Mouse (Mus musculus) small intestine, adult 2 months (tissue): ENCODE data around the gene Slc24a4.

Experiments
- CTCF ChIP-seq: fragments of 200-500 bp; IDR thresholded peaks from 2 replicates; pipeline ENCODE4 v1.5.1; 2012; ENCODE audit warnings: low read depth, mild to moderate bottlenecking, control low read depth, inconsistent platforms, low read length, moderate library complexity, mixed read lengths; ENCODE audit not compliant: insufficient replicate concordance, insufficient read length; ENCODE audit errors: extremely low read depth
- POLR2A ChIP-seq: fragments of 200-500 bp; IDR thresholded peaks from 2 replicates; pipeline ENCODE4 v1.6.1; 2012; ENCODE audit warnings: low read depth, mild to moderate bottlenecking, control low read depth, inconsistent platforms, low read length, moderate library complexity

DNA sequence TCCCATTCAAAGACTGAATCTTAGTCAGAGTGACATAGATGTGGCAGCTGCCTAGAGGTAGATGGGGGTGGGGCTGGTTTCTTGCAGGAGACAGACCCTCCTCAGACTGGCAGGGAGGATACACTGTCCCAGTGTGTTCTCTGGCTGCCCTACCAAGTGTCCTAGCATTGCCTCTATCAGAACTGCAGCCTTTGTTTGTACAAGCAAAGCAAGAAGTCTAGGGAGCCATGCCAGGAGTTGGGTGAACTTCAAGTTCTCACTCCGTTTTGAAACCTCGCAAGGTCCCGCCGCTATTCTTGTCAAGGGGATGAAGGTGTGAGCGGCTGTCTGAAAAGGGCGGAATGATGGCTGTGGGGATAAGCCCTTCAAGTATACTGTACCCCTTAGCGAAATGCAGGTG lies 22.7 kb downstream of the Slc24a4 start:
- TF ChIP-seq CTCF (no peak), POLR2A (no peak)
